Mouse (Mus musculus) thymus, postnatal 10 days (tissue): ENCODE measurements at regions not wholly inside any gene's neighbourhood (a gene's known extent, or its start where the extent isn't known, plus 50 kb on each side); places are given as distances from the start of the nearest gene placed in this dataset.
"Not testable (repeated sequence)": the region's sequence is repeated elsewhere in the genome, so short reads cannot be mapped to it uniquely, and the experiment has no call there.

Experiments
- DNase-seq, 2 experiments: peaks; one replicate each; pipeline ENCODE4 v3.0.0; 2021; ENCODE audit warnings: low spot score in 2 of 2

DNA sequence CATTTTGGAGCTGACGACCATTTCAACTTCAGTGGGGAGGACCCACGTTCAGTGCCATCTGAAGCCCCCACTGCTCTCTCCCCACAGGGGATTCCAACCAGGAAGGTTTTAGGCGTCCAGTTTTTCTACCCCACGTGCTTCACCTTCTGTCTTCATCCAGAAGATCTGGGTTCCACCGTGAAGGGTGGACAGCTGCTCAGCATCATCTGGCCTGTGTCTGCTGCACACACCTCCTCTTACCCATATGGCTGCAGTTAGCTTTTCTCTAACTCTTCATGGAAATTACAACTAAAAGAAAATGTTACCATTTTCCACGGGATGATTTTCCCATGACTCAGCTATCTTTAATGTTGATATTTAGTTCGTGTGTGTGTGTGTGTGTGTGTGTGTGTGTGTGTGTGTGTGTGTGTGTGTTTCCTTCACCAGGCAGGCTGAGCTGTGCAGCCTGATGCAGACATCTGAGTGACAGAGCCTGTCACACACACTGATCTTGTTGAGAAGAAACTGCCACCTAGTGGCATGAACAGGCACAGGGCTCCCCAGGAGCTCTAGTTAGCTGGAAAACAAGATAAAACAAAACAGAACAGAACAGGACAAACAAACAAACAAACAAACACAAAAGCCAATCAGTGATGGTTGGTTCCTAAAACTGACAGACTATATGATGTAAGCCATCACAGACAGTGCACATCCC is 107.5 kb upstream of the Rasgrp1 start:
- peak; percentile 61 to 75 for DNase-seq

DNA sequence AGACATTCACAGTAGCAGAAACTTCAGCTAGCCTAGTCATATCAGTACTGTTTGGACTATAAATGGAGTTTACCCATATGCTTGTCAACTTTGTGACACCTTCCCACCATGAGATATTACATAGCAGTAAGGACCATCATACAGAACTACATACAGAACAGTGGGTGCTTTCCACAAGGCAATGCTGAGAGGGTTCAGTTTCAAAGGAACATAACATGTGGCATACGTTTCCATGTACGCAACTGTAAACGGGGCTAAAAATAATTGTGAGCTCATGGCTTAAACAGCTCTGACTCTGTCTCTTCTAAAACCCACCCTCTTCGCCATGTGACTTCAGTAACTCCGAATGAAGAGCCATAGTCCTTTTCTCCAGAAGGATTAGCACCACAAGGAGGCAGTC is 109.0 kb upstream of the Rasgrp1 start:
- DNase-seq: no peak

DNA sequence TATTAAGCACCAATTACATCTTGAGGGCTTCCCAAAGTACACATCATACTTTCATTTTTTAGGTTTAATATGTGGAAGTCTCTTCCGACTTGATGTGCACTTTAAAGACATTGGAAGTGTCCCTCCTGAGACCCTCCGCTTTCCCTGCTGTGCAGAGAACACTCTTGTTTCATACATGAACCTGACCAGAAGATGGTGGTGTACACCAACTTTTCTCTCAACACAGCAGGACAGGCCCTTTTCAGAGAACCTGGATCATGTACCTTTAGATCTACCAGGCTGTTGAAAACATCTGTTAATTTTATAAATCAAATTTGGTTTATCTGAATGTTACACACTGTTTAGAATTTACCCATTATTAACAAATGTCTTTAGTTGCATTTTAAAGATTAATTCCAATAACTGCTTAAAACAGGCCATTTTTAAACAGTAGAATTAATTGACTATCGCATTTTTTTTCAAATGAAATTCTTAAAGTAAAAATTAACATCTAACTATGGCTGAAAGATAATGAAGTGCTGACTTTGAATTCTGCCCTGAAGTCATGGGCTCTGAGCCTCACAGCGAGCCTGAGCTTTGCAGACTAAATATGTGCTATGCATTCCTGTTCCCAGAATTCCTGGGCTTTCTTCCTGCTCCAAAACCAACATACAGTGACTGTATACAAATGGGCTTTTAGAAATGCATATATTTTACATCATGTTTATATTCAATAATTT is 112.4 kb upstream of the Rasgrp1 start:
- no peak for DNase-seq

DNA sequence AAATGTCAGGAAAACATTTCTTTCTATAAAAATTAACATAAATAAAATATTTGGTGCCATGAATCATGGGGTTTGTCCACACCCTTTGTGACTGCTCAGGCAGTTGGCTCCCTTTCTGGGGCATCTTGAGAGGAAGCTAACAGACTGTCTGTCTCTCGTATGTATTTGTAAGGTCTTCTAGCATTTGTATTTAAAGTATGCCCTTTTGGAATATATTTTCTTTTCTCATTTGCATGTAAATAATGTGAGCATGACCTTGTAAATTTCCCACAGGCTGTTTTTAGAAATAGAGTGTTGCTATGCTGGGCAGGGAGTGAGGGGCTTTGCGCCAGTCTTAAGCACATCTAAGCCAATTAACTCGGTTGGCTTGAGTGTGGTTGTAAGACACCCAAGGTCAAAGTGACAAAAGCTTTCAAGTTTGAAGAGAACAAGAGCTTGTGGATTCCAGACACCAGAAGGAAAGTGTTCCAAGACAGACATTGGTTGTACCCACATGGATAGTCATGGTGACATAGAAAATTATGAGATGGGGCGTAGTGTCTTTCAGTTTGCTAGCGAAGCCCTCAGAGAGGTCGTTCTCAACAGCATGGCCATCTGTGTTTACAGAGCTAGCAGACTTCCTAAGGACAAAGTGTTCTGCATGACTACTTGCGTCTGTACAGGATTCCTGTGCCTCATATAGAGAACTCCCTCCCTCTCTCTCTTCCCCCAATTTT is 113.1 kb upstream of the Rasgrp1 start:
- no peak for DNase-seq

DNA sequence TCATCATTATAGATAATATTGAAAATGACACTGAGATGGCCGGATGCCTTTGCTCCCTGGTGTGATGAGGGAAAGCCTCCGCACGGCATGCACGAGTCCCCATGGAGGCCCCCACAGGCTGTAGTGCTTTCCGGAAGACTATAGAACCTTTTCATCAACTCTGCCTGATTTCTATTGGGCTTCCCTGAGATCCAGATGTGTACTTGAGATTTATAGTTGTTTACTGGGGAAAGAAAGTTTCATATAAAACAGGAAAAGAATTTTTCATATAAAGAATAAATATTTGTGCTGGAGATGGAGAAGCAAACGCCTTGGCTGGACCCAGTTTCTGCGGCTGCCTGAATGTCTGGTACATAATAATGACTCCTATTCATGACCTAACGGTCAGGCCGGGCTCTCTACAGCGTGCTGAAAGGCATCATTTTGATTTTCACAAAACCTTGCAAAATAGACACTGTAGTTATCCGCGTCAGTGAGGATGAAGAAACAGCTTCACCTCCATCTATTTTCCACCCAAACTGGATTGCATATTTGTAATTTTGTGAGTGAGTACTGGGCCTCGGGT is 113.7 kb upstream of the Rasgrp1 start:
- no peak for DNase-seq

DNA sequence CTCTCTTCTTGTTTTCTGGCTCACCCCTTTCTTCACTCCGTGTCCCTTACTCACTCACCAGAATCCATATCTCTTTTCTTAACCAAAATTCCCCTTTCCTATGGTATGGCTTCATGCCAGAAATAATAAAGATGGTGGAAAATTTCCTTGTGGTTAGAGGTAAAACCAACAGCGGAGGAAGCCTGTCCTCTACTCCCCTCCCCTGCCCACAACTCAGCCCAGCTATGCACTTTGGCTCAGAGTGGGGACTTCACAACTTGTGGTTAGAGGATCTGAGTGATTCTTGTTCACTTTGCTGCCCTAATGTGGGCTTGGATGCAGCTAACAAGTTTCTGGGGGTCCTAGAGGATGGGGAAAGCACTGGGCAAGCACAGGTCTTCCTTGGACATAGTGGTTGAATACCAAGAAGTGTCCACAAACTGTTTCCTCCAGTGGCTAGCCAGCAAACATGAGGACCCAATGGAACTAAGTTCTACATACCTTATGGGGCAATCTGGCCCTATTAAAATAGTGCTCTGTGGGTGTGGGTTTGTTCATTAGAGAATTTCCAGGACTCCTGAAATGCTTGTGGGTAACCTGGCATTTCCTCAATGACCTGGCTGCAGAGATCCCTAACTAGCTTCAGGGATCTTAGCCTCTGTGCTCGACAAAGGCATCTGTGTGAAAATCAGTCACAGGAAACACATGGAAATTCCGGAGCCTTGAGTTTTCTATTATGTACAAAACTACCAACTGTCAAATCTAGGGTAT is 118.9 kb upstream of the Rasgrp1 start:
- DNase-seq: no peak

DNA sequence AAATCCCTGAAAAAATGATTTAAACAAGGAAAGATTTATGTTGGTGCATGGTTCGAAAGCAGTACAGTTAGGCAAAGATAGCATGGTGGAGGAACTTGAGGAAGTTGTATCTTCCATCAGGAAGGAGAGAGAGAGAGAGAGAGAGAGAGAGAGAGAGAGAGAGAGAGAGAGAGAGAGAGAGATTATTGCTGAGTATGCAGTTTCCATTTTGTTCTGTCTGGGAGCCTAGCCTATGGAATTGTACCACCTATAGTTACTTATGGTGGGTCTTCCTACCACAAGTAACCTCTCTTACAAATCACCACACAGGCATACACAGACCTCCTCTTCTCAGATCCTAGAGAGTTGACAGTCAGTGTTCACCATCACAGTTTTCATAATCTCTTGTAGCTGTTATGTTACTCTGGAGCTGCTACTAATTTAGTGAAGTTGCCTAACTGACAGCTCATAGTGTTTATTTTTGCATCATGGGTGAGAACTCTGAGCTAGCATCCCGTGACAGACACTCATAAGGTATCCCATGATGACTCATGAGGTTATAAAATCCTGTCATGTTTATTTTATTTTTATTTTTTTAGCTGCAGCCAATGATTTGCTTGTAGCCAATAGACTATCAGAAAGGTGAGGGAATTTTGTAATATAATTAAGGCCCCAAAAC is 132.2 kb upstream of the Rasgrp1 start:
- DNase-seq: no peak

DNA sequence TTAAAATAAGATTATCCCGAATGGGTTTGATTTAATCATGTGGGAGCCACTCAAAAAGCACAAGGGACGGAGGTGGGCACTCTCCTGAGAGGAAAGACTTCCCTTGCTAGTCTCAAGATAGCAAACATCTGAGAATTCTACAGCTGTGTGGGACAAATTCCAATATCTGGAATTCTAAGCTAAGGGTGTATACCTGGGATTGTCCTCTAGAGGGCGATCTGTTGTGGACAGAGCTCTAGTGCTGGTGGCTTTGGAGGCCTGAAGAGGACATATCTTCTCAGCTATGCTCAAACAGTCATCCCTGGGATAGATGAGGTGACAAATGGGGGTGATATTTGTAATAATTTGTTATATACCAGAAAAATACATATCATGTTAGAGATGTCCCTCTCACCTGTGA is 132.8 kb upstream of the Rasgrp1 start:
- no peak for DNase-seq

DNA sequence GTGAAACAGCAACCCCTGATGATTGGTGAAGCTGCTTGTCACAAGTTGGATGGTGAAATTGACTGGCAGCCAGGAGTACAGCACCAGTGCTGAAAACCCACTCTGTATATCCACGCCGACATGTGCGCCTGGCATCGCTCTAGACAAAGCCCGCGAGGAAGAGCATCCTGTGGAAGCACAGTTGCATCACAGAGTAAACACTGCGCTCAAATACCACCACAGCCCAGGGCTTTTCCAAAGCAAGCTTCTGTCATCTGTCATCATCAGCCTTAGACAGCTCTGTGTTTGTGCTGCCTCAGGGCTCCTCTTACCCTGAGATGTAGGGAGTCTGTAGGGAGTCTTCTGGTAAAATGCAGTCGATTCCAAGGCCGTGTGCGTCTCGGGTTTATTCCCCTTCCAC is 134.7 kb upstream of the Rasgrp1 start:
- DNase-seq: not testable (repeated sequence)

DNA sequence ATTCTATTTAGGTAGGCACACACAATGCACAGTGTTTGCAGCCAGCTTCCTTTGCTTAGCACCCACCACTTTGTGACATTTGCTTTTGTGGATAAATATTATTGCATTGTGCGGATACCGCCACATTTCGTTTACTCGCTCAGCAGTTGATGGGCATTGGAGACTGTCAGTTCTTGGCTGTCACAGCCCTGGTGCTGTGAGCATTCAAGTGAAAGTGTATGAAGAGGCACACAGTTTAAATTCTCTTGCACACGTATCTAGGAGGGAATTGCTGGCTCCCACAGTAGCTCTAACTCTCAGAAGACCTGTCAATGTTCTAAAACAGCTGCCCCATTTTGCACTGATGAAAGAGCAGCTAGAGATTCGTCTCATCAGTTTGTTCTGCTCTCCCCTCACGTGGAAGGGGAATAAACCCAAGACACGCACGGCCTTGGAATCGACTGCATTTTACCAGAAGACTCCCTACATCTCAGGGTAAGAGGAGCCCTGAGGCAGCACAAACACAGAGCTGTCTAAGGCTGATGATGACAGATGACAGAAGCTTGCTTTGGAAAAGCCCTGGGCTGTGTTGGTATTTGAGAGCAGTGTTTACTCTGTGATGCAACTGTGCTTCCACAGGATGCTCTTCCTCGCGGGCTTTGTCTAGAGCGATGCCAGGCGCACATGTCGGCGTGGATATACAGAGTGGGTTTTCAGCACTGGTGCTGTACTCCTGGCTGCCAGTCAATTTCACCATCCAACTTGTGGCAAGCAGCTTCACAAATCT is 136.6 kb upstream of the Rasgrp1 start:
- not testable (repeated sequence) for DNase-seq

DNA sequence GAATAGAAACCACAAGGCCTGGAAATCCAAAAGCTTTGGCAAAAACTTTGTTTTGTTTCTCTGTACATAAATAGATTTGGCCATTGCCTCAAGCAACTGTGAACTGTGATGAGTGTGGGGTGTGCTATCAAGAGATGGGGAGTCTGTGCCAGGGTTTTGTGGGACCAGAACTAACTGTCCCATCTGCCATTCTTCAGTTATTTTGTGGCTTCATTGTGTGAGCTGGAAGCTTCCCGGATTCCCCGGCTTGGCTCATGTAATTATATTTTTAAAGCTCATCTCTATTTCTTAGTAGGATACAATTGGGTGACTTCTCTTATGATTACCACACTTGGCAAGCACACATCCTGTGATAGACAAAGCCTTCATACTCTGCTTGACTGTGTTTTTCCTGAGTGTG is 143.6 kb upstream of the Rasgrp1 start:
- no peak for DNase-seq

DNA sequence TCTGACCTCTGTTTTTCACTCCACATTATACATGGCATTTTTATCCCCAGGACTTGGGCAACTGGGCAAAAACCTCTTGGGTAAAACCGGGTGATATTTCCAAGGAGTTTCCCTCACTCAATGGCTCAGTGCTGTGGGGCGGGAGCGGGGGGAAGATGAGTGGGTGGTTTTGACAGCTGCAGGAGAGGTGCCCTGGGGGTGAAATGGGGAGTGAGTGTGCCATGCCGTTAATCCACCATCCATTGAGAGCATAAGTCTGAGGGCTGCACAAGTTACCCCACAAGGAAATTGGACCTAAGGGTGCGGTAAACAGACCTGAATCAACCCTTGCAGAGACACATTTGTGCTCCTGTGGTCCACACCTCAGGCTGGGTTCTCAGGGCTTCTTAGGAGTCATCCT is 155.8 kb upstream of the Rasgrp1 start:
- no peak for DNase-seq

DNA sequence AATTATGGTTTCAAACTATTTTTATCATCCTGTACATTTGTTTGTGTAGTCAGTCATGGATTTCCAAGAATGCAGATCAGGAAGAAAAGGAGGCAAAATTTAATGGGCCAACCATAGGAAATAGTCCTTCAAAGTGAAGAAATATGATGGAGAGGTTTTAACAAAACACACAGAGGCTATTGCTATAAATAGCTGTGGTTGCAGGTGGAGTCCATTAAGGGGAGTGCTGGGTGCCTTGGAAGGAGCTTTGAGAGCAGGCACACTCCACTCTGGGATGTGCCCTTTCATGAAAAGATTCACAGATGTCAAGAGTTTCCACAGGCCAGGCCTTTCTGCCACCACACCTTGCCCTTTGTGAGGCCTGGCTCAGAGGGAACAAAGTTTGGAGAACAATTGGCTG is 159.8 kb upstream of the Rasgrp1 start:
- no peak for DNase-seq

DNA sequence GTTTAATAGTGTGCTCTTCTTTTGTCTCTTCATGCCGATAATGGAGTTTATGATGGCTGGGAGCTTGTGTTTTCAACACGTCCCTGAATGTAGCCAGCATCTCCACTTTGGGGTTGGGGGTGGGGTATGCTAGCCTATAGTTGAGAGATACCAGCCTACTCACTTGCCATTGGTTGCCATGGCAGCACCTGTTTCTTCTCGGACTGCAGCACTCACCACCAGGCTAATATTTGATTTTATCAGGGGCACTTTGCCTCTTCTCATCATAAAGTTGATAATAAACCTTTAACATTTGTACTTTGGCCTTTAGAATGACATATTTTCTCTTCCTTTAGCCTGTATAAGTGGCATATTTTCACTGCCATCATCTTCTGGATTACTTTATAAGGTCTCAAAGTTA is 168.9 kb upstream of the Rasgrp1 start:
- DNase-seq: no peak

DNA sequence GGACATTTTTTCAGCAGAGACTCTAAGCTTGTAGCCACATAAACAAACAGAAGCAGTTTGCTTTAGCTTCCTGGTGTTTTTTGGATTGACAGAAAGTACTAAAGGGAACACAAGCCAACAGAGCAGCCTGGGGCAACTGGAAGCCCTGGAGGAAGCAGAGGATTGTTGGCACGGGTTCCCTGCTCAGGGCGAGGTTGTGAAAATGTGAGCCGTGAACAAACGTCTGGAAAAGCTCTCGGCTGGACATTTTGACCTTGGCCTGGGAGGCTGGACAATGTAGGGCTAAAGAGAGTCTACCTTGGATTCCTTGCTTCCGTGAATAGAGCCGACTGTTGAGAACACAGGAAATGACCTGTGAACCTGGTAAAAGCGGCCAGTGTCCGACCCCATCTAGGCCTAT is 169.8 kb upstream of the Rasgrp1 start:
- no peak for DNase-seq

DNA sequence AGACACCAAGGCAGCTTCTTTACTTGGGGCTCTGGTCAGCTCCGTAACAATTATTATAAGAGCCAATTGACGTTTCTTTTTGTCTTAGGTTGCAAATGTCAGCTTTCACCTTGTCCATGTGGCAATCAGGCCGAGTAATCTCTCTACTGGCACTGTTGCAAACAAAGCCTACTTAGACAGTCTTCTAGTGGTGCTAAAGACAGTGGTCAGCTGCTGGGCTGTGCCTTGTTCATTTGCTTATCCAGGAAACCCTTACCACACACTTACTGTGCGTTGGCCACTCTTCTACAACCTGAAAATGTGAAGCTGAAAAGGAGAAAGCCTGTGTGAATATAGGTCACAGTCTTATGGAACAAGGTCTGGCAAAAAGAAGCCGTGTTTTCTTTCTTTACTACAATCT is 181.6 kb upstream of the Rasgrp1 start:
- no peak for DNase-seq

DNA sequence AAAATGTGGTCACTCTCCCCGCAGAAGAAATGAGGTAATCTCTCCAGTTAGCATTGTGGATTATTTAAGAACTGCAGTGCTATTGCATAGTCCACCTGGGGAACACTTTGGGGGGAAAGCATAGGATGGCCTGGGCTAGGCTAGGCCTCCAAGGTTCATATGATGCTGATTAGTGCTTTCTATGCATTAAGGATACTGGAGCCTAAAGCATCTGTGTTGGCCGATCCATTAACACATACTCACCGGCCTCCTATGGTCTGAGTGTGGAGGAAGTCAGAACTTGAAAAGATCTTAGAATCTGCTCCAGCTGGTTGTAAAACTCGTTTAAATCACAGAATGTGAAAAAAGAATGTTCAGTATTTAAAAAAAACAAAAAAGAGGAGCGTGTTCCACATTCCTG is 196.1 kb upstream of the Rasgrp1 start:
- no peak for DNase-seq

DNA sequence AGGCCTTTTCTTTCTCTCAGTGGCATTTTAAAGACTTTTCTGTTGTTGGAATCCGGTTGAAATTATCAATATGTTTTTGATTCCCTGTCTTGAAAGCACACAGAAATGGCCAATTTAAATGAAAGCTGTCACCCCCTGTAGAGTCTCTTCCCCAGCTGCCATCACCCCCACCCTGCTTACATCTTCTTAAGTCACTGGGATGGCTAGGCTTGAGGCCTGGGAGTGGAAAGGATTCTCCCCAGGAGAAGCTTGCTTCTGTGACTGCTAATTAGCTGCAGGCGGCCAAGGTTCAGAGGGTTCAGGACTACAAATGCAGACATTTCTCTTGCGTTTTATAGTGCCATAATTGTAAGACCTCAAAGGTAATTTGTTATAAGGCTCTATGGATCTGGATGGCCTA is 196.5 kb upstream of the Rasgrp1 start:
- no peak for DNase-seq

DNA sequence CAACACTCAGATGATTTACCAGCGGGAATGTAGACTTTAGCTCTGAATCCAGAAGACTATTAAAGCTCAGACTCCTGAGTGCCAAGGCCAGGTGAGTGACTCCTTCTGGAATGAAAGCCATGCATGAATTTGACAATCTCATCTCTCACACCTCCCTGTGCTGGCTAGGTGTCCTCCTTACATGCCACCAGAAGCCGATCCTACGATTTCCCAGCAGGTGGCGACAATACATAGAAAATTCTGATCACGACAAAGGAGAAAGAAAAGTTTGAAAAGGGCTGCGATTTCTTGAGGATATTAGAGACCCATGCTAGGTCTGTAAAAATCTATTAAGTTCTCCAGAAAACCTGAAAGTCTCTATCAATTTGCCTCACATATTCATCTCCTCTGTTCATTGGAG is 198.7 kb upstream of the Rasgrp1 start:
- DNase-seq: peak in 1 of 2 experiments; percentile 27

DNA sequence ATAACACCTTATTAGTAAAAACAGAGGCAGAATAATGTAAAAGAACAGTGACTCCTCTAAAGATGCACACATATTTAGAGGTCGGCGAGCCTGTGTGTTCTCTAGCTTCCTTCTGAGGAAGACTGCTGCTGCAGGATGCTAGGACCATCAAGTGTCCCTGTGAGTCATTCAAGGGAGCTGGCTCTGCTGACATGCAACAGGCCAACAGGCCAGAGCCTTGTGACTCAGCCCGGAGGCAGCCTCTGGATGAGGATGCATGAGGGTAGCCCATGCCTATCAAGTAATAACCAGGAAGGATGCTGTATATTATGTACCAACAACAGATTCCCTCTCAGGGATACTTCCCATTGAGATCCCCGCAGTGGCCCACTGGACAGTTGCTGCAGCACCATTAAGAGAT is 199.5 kb upstream of the Rasgrp1 start:
- DNase-seq: no peak
